Mouse (Mus musculus) ovary, adult 2 months (tissue): ENCODE data around the gene Dennd6b. TPM values are rescaled to one million over a fixed set of nuclear protein-coding genes. Genes with fewer than 3 reads are reported as not detected.

Experiments
- polyA plus RNA-seq: library from polyadenylated mRNA; depleted of rRNA; stranded (reverse); fragments of >200 nt; gene quantifications from 2 replicates; pipeline ENCODE4 v1.2.3, GENCODE M21; 2012; rRNA removed

The Dennd6b gene
- 28.0 and 31.9 TPM in 2 replicates for polyA plus RNA-seq

GRCm38 (mm10) chr15:89196313-89196706 is at the start of gene Dennd6b:
Gene Dennd6b (minus strand): TSS chr15:89196496.

GRCm38 (mm10) chr15:89210915-89211715 is 14.8 kb upstream of the Dennd6b start, which contains the start of gene Ppp6r2:
Gene Ppp6r2 (plus strand): TSS chr15:89211553.

GRCm38 (mm10) chr15:89180571-89181229 is 15.6 kb downstream of the Dennd6b start, which contains the start of gene Plxnb2:
Gene Plxnb2 (minus strand): TSS chr15:89180788.

GRCm38 (mm10) chr15:89149271-89150040 is 46.8 kb downstream of the Dennd6b start, which contains the start of gene Mapk11:
Gene Mapk11 (minus strand): TSS chr15:89149628.

GRCm38 (mm10) chr15:89140659-89141252 is 55.5 kb downstream of the Dennd6b start, which contains the start of gene Mapk12:
Gene Mapk12 (minus strand): TSS chr15:89140703.

Other genes with a start within 250 kb of the Dennd6b start
- gene Ttll8, start 242.1 kb downstream of the Dennd6b start, polyA plus RNA-seq, result 0.20 and 0.26 TPM in 2 replicates
- 2.1 and 2.5 TPM in 2 replicates for gene Mlc1, start 217.5 kb downstream of the Dennd6b start, polyA plus RNA-seq
- gene Mov10l1, start 213.6 kb downstream of the Dennd6b start, polyA plus RNA-seq, result 0.34 and 0.67 TPM in 2 replicates
- 0.62 and 0.70 TPM in 2 replicates for gene Panx2, start 136.8 kb downstream of the Dennd6b start, polyA plus RNA-seq
- 58.9 and 62.0 TPM in 2 replicates for gene Trabd, start 121.4 kb downstream of the Dennd6b start, polyA plus RNA-seq
- 73.6 and 94.2 TPM in 2 replicates for gene Selenoo, start 107.4 kb downstream of the Dennd6b start, polyA plus RNA-seq
- 37.1 and 42.9 TPM in 2 replicates for gene Tubgcp6, start 73.4 kb downstream of the Dennd6b start, polyA plus RNA-seq
- gene Hdac10, start 67.8 kb downstream of the Dennd6b start, polyA plus RNA-seq, result 42.8 and 50.8 TPM in 2 replicates
- gene Mapk12, start 55.8 kb downstream of the Dennd6b start, polyA plus RNA-seq, result 6.4 and 7.5 TPM in 2 replicates
- 7.5 and 9.2 TPM in 2 replicates for gene Mapk11, start 46.9 kb downstream of the Dennd6b start, polyA plus RNA-seq
- gene Plxnb2, start 15.7 kb downstream of the Dennd6b start, polyA plus RNA-seq, result 252 and 286 TPM in 2 replicates
- gene Ppp6r2, start 15.1 kb upstream of the Dennd6b start, polyA plus RNA-seq, result 197 and 489 TPM in 2 replicates
- 256 and 291 TPM in 2 replicates for gene Sbf1, start 118.8 kb upstream of the Dennd6b start, polyA plus RNA-seq
- 10.3 and 12.0 TPM in 2 replicates for gene Adm2, start 126.2 kb upstream of the Dennd6b start, polyA plus RNA-seq
- gene Miox, start 137.9 kb upstream of the Dennd6b start, polyA plus RNA-seq, result 29.3 and 44.2 TPM in 2 replicates
- gene Lmf2, start 159.2 kb upstream of the Dennd6b start, polyA plus RNA-seq, result 61.3 and 76.7 TPM in 2 replicates
- gene Ncaph2, start 159.2 kb upstream of the Dennd6b start, polyA plus RNA-seq, result 210 and 215 TPM in 2 replicates
- 108 and 113 TPM in 2 replicates for gene Sco2, start 177.3 kb upstream of the Dennd6b start, polyA plus RNA-seq
- gene Tymp, start 180.5 kb upstream of the Dennd6b start, polyA plus RNA-seq, result 22.0 and 32.3 TPM in 2 replicates
- 89.5 and 107 TPM in 2 replicates for gene Odf3b, start 182.8 kb upstream of the Dennd6b start, polyA plus RNA-seq
- gene Klhdc7b, start 188.4 kb upstream of the Dennd6b start, polyA plus RNA-seq, result 0.17 and 0.18 TPM in 2 replicates
- gene Syce3, start 214.0 kb upstream of the Dennd6b start, polyA plus RNA-seq, result not detected in 2 replicates
- 1.3 and 1.9 TPM in 2 replicates for gene Cpt1b, start 229.4 kb upstream of the Dennd6b start, polyA plus RNA-seq
- gene C730034F03Rik, start 233.1 kb upstream of the Dennd6b start, polyA plus RNA-seq, result 0.79 and 0.86 TPM in 2 replicates
- 1.8 and 3.8 TPM in 2 replicates for gene Gm44502, start 233.2 kb upstream of the Dennd6b start, polyA plus RNA-seq
- 40.5 and 57.3 TPM in 2 replicates for gene Chkb, start 233.4 kb upstream of the Dennd6b start, polyA plus RNA-seq